Mouse (Mus musculus) ES-E14 (cell line): ENCODE data around the gene Hnrnpc.

Experiments
- HCFC1 ChIP-seq: IDR thresholded peaks from 2 replicates; pipeline ENCODE4 v1.6.1; 2012; ENCODE audit warnings: low read length, inconsistent platforms, borderline replicate concordance; ENCODE audit not compliant: insufficient read depth
- MAFK ChIP-seq: IDR thresholded peaks from 2 replicates; pipeline ENCODE4 v1.6.1; 2014; ENCODE audit warnings: mild to moderate bottlenecking, low read depth, low read length, inconsistent platforms; ENCODE audit not compliant: insufficient read depth

- TF ChIP-seq MAFK (no peak), HCFC1 (no peak)
These were observed 67.9 kb downstream of the Hnrnpc start for GRCm38 (mm10) chr14:52035926-52036325.
